Comparison of ENCODE assay signal across 20 mouse cellular contexts in genomic region chr11:32285887-32286286, GRCm38 (mm10). TPM values are rescaled to one million over a fixed set of nuclear protein-coding genes. Genes with fewer than 3 reads are reported as not detected.
DNase-seq lines count a peak whose midpoint lies in the region; ATAC-seq and TF ChIP-seq lines count a peak whose summit lies in the region.
"Not testable (repeated sequence)": the region's sequence is repeated elsewhere in the genome, so short reads cannot be mapped to it uniquely, and the experiment has no call there.
"Had no signal": no experiment of that assay in that cellular context is flagged by ENCODE, and none has a peak within 500 bp of the region (broad histone marks: within the 10 kb centered on the region; RNA-seq: fewer than 3 reads in every experiment).

No protein-coding gene starts in this region.

- not testable (repeated sequence) for H3K27ac ChIP-seq in MEL (ENCODE audit: control insufficient read depth, low read depth, low read length); forebrain, postnatal 0 days (ENCODE audit: low read depth, low read length); layer of hippocampus, adult 2 months
- 0 out of 2 replicates have a peak overlapping the region, but pooled peaks have one; percentile 10 for H3K27ac ChIP-seq in heart, embryonic 11.5 days (ENCODE audit: low read depth, low read length)
- H3K27ac ChIP-seq in liver, embryonic 13.5 days = peak overlapping the region; percentile 99
- peak overlapping the region; percentile 98 for H3K27ac ChIP-seq in liver, embryonic 16.5 days (ENCODE audit: low read length)

- DNase-seq in MEL (ENCODE audit: low read depth, low spot score); forebrain, postnatal 0 days; layer of hippocampus, adult 2 months (ENCODE audit: low spot score in 2 of 2); liver, embryonic 13.5 days: not testable (repeated sequence)
- peak; percentile 26 for DNase-seq in spleen, adult 12 weeks (ENCODE audit: low spot score)

- H3K27me3 ChIP-seq in MEL (ENCODE audit: control insufficient read depth in 1 of 2, insufficient read depth in 2 of 2, low read length in 2 of 2); forebrain, postnatal 0 days (ENCODE audit: insufficient read depth, low read length); liver, embryonic 13.5 days; liver, embryonic 16.5 days (ENCODE audit: control insufficient read depth, insufficient read depth, low read depth, low read length): not testable (repeated sequence)
- peaks cover 18% of the 10 kb centered on the region for H3K27me3 ChIP-seq in heart, embryonic 11.5 days (ENCODE audit: control insufficient read depth, insufficient read depth, low read length)

- not testable (repeated sequence) for H3K79me2 ChIP-seq in MEL (ENCODE audit: control insufficient read depth, insufficient read depth, low read length, poor library complexity)

- TF ChIP-seq POLR2A in MEL (IDR thresholded peaks at IDR 0.05; ENCODE audit: control insufficient read depth in 1 of 2, insufficient read depth in 1 of 2, low read depth in 1 of 2, low read length in 2 of 2, poor library complexity in 1 of 2) = not testable (repeated sequence)

- not testable (repeated sequence) for ATAC-seq in forebrain, postnatal 0 days; heart, embryonic 11.5 days (replicated peaks; ENCODE audit: insufficient number of reproducible peaks, low FRiP score, low TSS enrichment); liver, embryonic 13.5 days (ENCODE audit: low read depth); liver, embryonic 16.5 days (ENCODE audit: low read depth)

- H3K9me3 ChIP-seq in MEL (replicated peaks; ENCODE audit: insufficient read depth, low read length); forebrain, postnatal 0 days (ENCODE audit: low read length); heart, embryonic 11.5 days (replicated peaks; ENCODE audit: control insufficient read depth, low read length); liver, embryonic 13.5 days (replicated peaks); liver, embryonic 16.5 days (replicated peaks; ENCODE audit: control insufficient read depth, low read length): not testable (repeated sequence)

- H3K36me3 ChIP-seq in MEL (ENCODE audit: control insufficient read depth in 1 of 2, insufficient read depth in 2 of 2, low read length in 2 of 2); forebrain, postnatal 0 days (ENCODE audit: insufficient read depth); heart, embryonic 11.5 days (ENCODE audit: control insufficient read depth, insufficient read depth, low read length); liver, embryonic 16.5 days (ENCODE audit: control insufficient read depth, insufficient read depth): not testable (repeated sequence)
- H3K36me3 ChIP-seq in liver, embryonic 13.5 days = peaks cover 13% of the 10 kb centered on the region

- H3K4me2 ChIP-seq in forebrain, postnatal 0 days (ENCODE audit: low read depth); heart, embryonic 11.5 days: not testable (repeated sequence)
- H3K4me2 ChIP-seq in liver, embryonic 13.5 days = peak overlapping the region; percentile 78
- H3K4me2 ChIP-seq in liver, embryonic 16.5 days (ENCODE audit: low read depth, low read length) = peak overlapping the region; percentile 39

- not testable (repeated sequence) for TF ChIP-seq RAD21 in MEL (IDR thresholded peaks at IDR 0.05; ENCODE audit: low read depth, low read length)

- peak in 2 of 3 experiments; percentile 9 to 21; a peak in 1 of 6 replicates for TF ChIP-seq CTCF in MEL (IDR thresholded peaks at IDR 0.05 in 2 of 3, conservative IDR thresholded peaks at IDR 0.05 in 1 of 3; ENCODE audit: control insufficient read depth in 1 of 3, insufficient read depth in 1 of 3, low read depth in 2 of 3, low read length in 3 of 3, poor library complexity in 1 of 3, severe bottlenecking in 1 of 3)
- TF ChIP-seq CTCF in forebrain, postnatal 0 days (IDR thresholded peaks at IDR 0.05; ENCODE audit: low read depth) = peak; percentile 13; the same call in 1 of the 2 replicates
- peak; percentile 57 for TF ChIP-seq CTCF in layer of hippocampus, adult 2 months (conservative IDR thresholded peaks at IDR 0.05)

- peaks cover 5 to 13% of the 10 kb centered on the region in 2 experiments; a peak in 3 of 4 replicates for H3K4me1 ChIP-seq in MEL (ENCODE audit: control insufficient read depth in 1 of 2, insufficient read depth in 2 of 2, low read length in 2 of 2)
- H3K4me1 ChIP-seq in forebrain, postnatal 0 days (ENCODE audit: insufficient read depth); heart, embryonic 11.5 days (ENCODE audit: control insufficient read depth, insufficient read depth, low read length): not testable (repeated sequence)
- H3K4me1 ChIP-seq in liver, embryonic 13.5 days (replicated peaks) = peaks cover 57% of the 10 kb centered on the region
- peaks cover 28% of the 10 kb centered on the region for H3K4me1 ChIP-seq in liver, embryonic 16.5 days (ENCODE audit: control insufficient read depth, low read depth, low read length)

- H3K9ac ChIP-seq in MEL (ENCODE audit: control insufficient read depth, low read depth, low read length, poor library complexity, severe bottlenecking); forebrain, postnatal 0 days; heart, embryonic 11.5 days (ENCODE audit: low read depth, low read length): not testable (repeated sequence)
- H3K9ac ChIP-seq in liver, embryonic 13.5 days = peak overlapping the region; percentile 87
- peak overlapping the region; percentile 63; the same call in 1 of the 2 replicates for H3K9ac ChIP-seq in liver, embryonic 16.5 days (ENCODE audit: low read depth, low read length)

- not testable (repeated sequence) for H3K4me3 ChIP-seq in MEL (ENCODE audit: control insufficient read depth in 1 of 2, insufficient read depth in 1 of 2, low read depth in 2 of 2, low read length in 2 of 2); forebrain, postnatal 0 days (ENCODE audit: low read depth, low read length); heart, embryonic 11.5 days (ENCODE audit: low read depth, low read length); layer of hippocampus, adult 2 months
- peak overlapping the region; percentile 63 for H3K4me3 ChIP-seq in liver, embryonic 13.5 days (replicated peaks)
- H3K4me3 ChIP-seq in liver, embryonic 16.5 days (ENCODE audit: low read depth, low read length) = peak overlapping the region; percentile 65

- not testable (repeated sequence) for TF ChIP-seq EP300 in MEL (IDR thresholded peaks at IDR 0.05; ENCODE audit: low read depth in 1 of 2, low read length in 2 of 2)

RNA-seq across cellular contexts. Expression of gene Hbq1b, which starts 0.9 kb away (rescaled TPM):
- 2.3 and 2.5 TPM in 2 replicates for total RNA-seq in MEL (2012; rRNA removed)
- 1 to 10 TPM in 1 of 2 experiments, not detected in 1; 6.5 TPM for polyA plus RNA-seq in MEL (2012; ENCODE audit: insufficient read depth in 1 of 2, insufficient read length in 2 of 2, low read depth in 1 of 2, low replicate concordance in 2 of 2, missing spikeins in 1 of 2)
- 0.71 and 1.8 TPM in 2 replicates for total RNA-seq in forebrain, postnatal 0 days (2014; rRNA removed)
- polyA plus RNA-seq in forebrain, postnatal 0 days (2015; fragmentation: Nextera tagmentation; extraction: Ambion mirVana) = 3.5 and 5.5 TPM in 2 replicates
- polyA plus RNA-seq in heart, embryonic 11.5 days (2014; fragmentation: Nextera tagmentation; extraction: Ambion mirVana) = 23.0 and 24.4 TPM in 2 replicates
- 1 to 10 TPM; 1.0 to 1.7 TPM for total RNA-seq in layer of hippocampus, adult 2 months (2021)
- polyA plus RNA-seq in liver, embryonic 13.5 days (2015; fragmentation: Nextera tagmentation; extraction: Ambion mirVana) = 111 and 141 TPM in 2 replicates
- polyA plus RNA-seq in liver, embryonic 16.5 days (2015; fragmentation: Nextera tagmentation; extraction: Ambion mirVana) = 158 and 159 TPM in 2 replicates
- total RNA-seq: adrenal gland, adult 18-20 months; adrenal gland, postnatal 36 days; gastrocnemius, adult 18-20 months; gastrocnemius, postnatal 36 days; granulocyte monocyte progenitor cell, adult 5-6 weeks had no signal
- polyA plus RNA-seq: Patski had no signal

RNA-seq across cellular contexts. Expression of gene Hba-a1, which starts 2.6 kb away (rescaled TPM):
- 211 and 272 TPM in 2 replicates for total RNA-seq in MEL (2012; rRNA removed)
- polyA plus RNA-seq in MEL (2012; ENCODE audit: insufficient read depth in 1 of 2, insufficient read length in 2 of 2, low read depth in 1 of 2, low replicate concordance in 2 of 2, missing spikeins in 1 of 2) = 100 to 1,000 TPM; 313 to 334 TPM
- 405 and 563 TPM in 2 replicates for total RNA-seq in forebrain, postnatal 0 days (2014; rRNA removed)
- 490 and 723 TPM in 2 replicates for polyA plus RNA-seq in forebrain, postnatal 0 days (2015; fragmentation: Nextera tagmentation; extraction: Ambion mirVana)
- polyA plus RNA-seq in heart, embryonic 11.5 days (2014; fragmentation: Nextera tagmentation; extraction: Ambion mirVana) = 8,943 and 11,032 TPM in 2 replicates
- total RNA-seq in layer of hippocampus, adult 2 months (2021) = 100 to 1,000 TPM; 315 to 509 TPM
- polyA plus RNA-seq in liver, embryonic 13.5 days (2015; fragmentation: Nextera tagmentation; extraction: Ambion mirVana) = 56,818 and 64,288 TPM in 2 replicates
- 72,809 and 72,929 TPM in 2 replicates for polyA plus RNA-seq in liver, embryonic 16.5 days (2015; fragmentation: Nextera tagmentation; extraction: Ambion mirVana)
- total RNA-seq: ES-E14 had no signal
- polyA plus RNA-seq: Patski had no signal

RNA-seq across cellular contexts. Expression of gene Hba-x, which starts 9.7 kb away (rescaled TPM):
- not detected in 2 replicates for total RNA-seq in MEL (2012; rRNA removed)
- under 1 TPM in 1 of 2 experiments, not detected in 1; 0.13 TPM for polyA plus RNA-seq in MEL (2012; ENCODE audit: insufficient read depth in 1 of 2, insufficient read length in 2 of 2, low read depth in 1 of 2, low replicate concordance in 2 of 2, missing spikeins in 1 of 2)
- total RNA-seq in forebrain, postnatal 0 days (2014; rRNA removed) = not detected in 2 replicates
- polyA plus RNA-seq in forebrain, postnatal 0 days (2015; fragmentation: Nextera tagmentation; extraction: Ambion mirVana) = not detected in 2 replicates
- polyA plus RNA-seq in heart, embryonic 11.5 days (2014; fragmentation: Nextera tagmentation; extraction: Ambion mirVana) = 9,744 and 12,458 TPM in 2 replicates
- not detected for total RNA-seq in layer of hippocampus, adult 2 months (2021)
- polyA plus RNA-seq in liver, embryonic 13.5 days (2015; fragmentation: Nextera tagmentation; extraction: Ambion mirVana) = 289 and 430 TPM in 2 replicates
- polyA plus RNA-seq in liver, embryonic 16.5 days (2015; fragmentation: Nextera tagmentation; extraction: Ambion mirVana) = 43.7 and 47.4 TPM in 2 replicates
- total RNA-seq: adrenal gland, adult 18-20 months; adrenal gland, postnatal 10 days; adrenal gland, postnatal 36 days; ES-E14; gastrocnemius, adult 18-20 months; gastrocnemius, postnatal 10 days; gastrocnemius, postnatal 36 days; granulocyte monocyte progenitor cell, adult 5-6 weeks; heart, postnatal 14 days had no signal
- polyA plus RNA-seq: Patski had no signal

RNA-seq across cellular contexts. Expression of gene Hba-a2, which starts 10.4 kb away (rescaled TPM):
- total RNA-seq in MEL (2012; rRNA removed) = 130 and 202 TPM in 2 replicates
- polyA plus RNA-seq in MEL (2012; ENCODE audit: insufficient read depth in 1 of 2, insufficient read length in 2 of 2, low read depth in 1 of 2, low replicate concordance in 2 of 2, missing spikeins in 1 of 2) = 100 to 1,000 TPM; 313 to 432 TPM
- 789 and 953 TPM in 2 replicates for total RNA-seq in forebrain, postnatal 0 days (2014; rRNA removed)
- polyA plus RNA-seq in forebrain, postnatal 0 days (2015; fragmentation: Nextera tagmentation; extraction: Ambion mirVana) = 1,191 and 1,686 TPM in 2 replicates
- 18,841 and 22,217 TPM in 2 replicates for polyA plus RNA-seq in heart, embryonic 11.5 days (2014; fragmentation: Nextera tagmentation; extraction: Ambion mirVana)
- total RNA-seq in layer of hippocampus, adult 2 months (2021) = 100 to 1,000 TPM; 253 to 450 TPM
- polyA plus RNA-seq in liver, embryonic 13.5 days (2015; fragmentation: Nextera tagmentation; extraction: Ambion mirVana) = 140,141 and 155,581 TPM in 2 replicates
- 165,200 and 165,281 TPM in 2 replicates for polyA plus RNA-seq in liver, embryonic 16.5 days (2015; fragmentation: Nextera tagmentation; extraction: Ambion mirVana)
- polyA plus RNA-seq: Patski had no signal

RNA-seq across cellular contexts. Expression of gene Hbq1a, which starts 14.0 kb away (rescaled TPM):
- total RNA-seq in MEL (2012; rRNA removed) = 0.46 TPM in 1 of 2 replicates, not detected in the other
- under 1 TPM in 1 of 2 experiments, not detected in 1; 0.29 TPM for polyA plus RNA-seq in MEL (2012; ENCODE audit: insufficient read depth in 1 of 2, insufficient read length in 2 of 2, low read depth in 1 of 2, low replicate concordance in 2 of 2, missing spikeins in 1 of 2)
- 1.3 and 1.6 TPM in 2 replicates for total RNA-seq in forebrain, postnatal 0 days (2014; rRNA removed)
- polyA plus RNA-seq in forebrain, postnatal 0 days (2015; fragmentation: Nextera tagmentation; extraction: Ambion mirVana) = 2.3 and 2.6 TPM in 2 replicates
- 0.64 and 1.2 TPM in 2 replicates for polyA plus RNA-seq in heart, embryonic 11.5 days (2014; fragmentation: Nextera tagmentation; extraction: Ambion mirVana)
- total RNA-seq in layer of hippocampus, adult 2 months (2021) = 1 to 10 TPM; 1.1 to 1.8 TPM
- 5.6 and 6.1 TPM in 2 replicates for polyA plus RNA-seq in liver, embryonic 13.5 days (2015; fragmentation: Nextera tagmentation; extraction: Ambion mirVana)
- 6.4 and 7.3 TPM in 2 replicates for polyA plus RNA-seq in liver, embryonic 16.5 days (2015; fragmentation: Nextera tagmentation; extraction: Ambion mirVana)
- total RNA-seq: adrenal gland, adult 18-20 months; adrenal gland, postnatal 10 days; ES-E14; gastrocnemius, adult 18-20 months; gastrocnemius, postnatal 10 days; gastrocnemius, postnatal 36 days; granulocyte monocyte progenitor cell, adult 5-6 weeks had no signal
- polyA plus RNA-seq: forebrain, embryonic 11.5 days; hindbrain, embryonic 11.5 days; intestine, embryonic 14.5 days; Patski had no signal

Comparison
In these comparisons a context has a peak if more than half of its experiments do, and no peak if none do; other contexts are left out.
1. RNA of gene Hba-a1, which starts 2.6 kb away (polyA plus RNA-seq): 72,809 to 72,929 TPM in liver, embryonic 16.5 days, 56,818 to 64,288 TPM in liver, embryonic 13.5 days and 8,943 to 11,032 TPM in heart, embryonic 11.5 days; 490 to 723 TPM in forebrain, postnatal 0 days and 313 to 334 TPM in MEL; every median in the first group is over 10 times any median in the second.
2. RNA of gene Hba-x, which starts 9.7 kb away (polyA plus RNA-seq): 9,744 to 12,458 TPM in heart, embryonic 11.5 days, 289 to 430 TPM in liver, embryonic 13.5 days and 43.7 to 47.4 TPM in liver, embryonic 16.5 days; 0.13 TPM in MEL and not detected in forebrain, postnatal 0 days; every median in the first group is over 10 times any median in the second.
3. Peak in every context shown above with its lines, with median percentiles within 50 percentile points of each other: CTCF ChIP-seq.